Mouse (Mus musculus) intestine, postnatal 0 days (tissue): Measurements from ENCODE around the gene Phf13. TPM values are rescaled to one million over a fixed set of nuclear protein-coding genes. Genes with fewer than 3 reads are reported as not detected.

Source experiments
- ATAC-seq: fragments of 200-750 bp; cut with Nextera tagmentation; 2 replicates; pipeline ENCODE4 v1.8.0; 2017; ENCODE audit warnings: mild to moderate bottlenecking, moderate TSS enrichment, moderate library complexity
- H3K27ac ChIP-seq: fragments of 300-500 bp; sonication (generic); 2 replicates; pipeline ENCODE4 v1.5.1; 2014; ENCODE audit warnings: mild to moderate bottlenecking, low read depth, low read length, moderate library complexity
- H3K27me3 ChIP-seq: fragments of 300-500 bp; sonication (generic); replicated peaks from 2 replicates; pipeline ENCODE4 v1.6.1; 2014; ENCODE audit warnings: low read length, mixed read lengths; ENCODE audit not compliant: control insufficient read depth, insufficient read depth
- H3K36me3 ChIP-seq: fragments of 300-500 bp; sonication (generic); 2 replicates; pipeline ENCODE4 v1.6.1; 2014; ENCODE audit warnings: mild to moderate bottlenecking, moderate library complexity; ENCODE audit not compliant: control insufficient read depth, insufficient read depth
- H3K4me1 ChIP-seq: fragments of 300-500 bp; sonication (generic); replicated peaks from 2 replicates; pipeline ENCODE4 v1.6.1; 2014; ENCODE audit warnings: antibody characterized with exemption, low read length, mixed read lengths; ENCODE audit not compliant: control insufficient read depth, insufficient read depth
- H3K4me2 ChIP-seq: fragments of 300-500 bp; sonication (generic); replicated peaks from 2 replicates; pipeline ENCODE4 v1.6.1; 2014; ENCODE audit warnings: low read depth, mild to moderate bottlenecking, moderate library complexity
- H3K4me3 ChIP-seq: fragments of 300-500 bp; sonication (generic); 2 replicates; pipeline ENCODE4 v1.5.1; 2014; ENCODE audit warnings: low read depth, low read length
- H3K9ac ChIP-seq: fragments of 300-500 bp; sonication (generic); 2 replicates; pipeline ENCODE4 v1.6.1; 2014; ENCODE audit warnings: mild to moderate bottlenecking, low read depth, low read length
- H3K9me3 ChIP-seq: fragments of 300-500 bp; sonication (generic); 2 replicates; pipeline ENCODE4 v1.6.1; 2016; ENCODE audit warnings: mixed run types; ENCODE audit not compliant: control insufficient read depth
- CTCF ChIP-seq: sonication (generic); IDR thresholded peaks from 2 replicates; pipeline ENCODE4 v1.5.1; 2016; ENCODE audit warnings: low read depth, mild to moderate bottlenecking, control low read depth, antibody characterized with exemption, moderate library complexity
- WGBS: fragments of 180-500 bp; shearing (Covaris S2); extraction: QIAGEN DNeasy Blood & Tissue Kit; methylation state at CpG from one replicate; pipeline ENCODE4 v1.1.7; 2014; 5-methylcytosine and 5-hydroxymethylcytosine counted together
- polyA plus RNA-seq: library from polyadenylated mRNA; unstranded; fragments of >200 nt; fragmentation: Nextera tagmentation; extraction: Ambion mirVana; gene quantifications from 2 replicates; pipeline ENCODE4 v1.2.1, GENCODE M21; 2015

Gene Phf13
- polyA plus RNA-seq, 1 experiment from 2014 or later, result 10.6 TPM

DNA sequence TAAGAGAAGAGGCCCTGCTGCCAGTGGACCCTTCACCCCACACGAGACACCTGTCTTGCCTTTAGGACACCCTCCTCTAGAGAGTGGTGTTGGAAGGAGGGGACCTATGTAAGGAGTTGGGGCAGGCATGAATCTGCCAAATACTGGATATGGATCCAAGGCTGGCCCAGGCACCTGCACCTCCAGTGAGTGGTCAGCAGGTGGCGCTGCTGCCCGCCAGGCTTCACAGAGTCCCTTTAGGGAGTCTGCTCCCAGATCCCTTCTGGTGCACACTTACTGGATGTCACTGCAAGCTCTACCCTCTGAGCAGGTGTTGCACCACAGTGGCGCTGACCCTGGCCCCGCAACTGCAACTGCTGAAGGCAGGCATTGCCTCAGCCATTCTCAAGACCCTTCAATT lies 14.7 kb downstream of the Phf13 start:
- no peak overlapping the region for H3K4me3 ChIP-seq
- H3K9ac ChIP-seq, result no peak overlapping the region
- peaks cover 37% of the 10 kb centered on the region; the same call in 1 of the 2 replicates for H3K36me3 ChIP-seq
- H3K27ac ChIP-seq, result no peak overlapping the region
- no peaks in the 10 kb centered on the region for H3K4me1 ChIP-seq
- H3K9me3 ChIP-seq, result no peaks in the 10 kb centered on the region
- peak; percentile 32 for ATAC-seq
- peak; percentile 99 for TF ChIP-seq CTCF
- no peak overlapping the region for H3K4me2 ChIP-seq
- H3K27me3 ChIP-seq, result no peaks in the 10 kb centered on the region
- 10% methylated on average over 5 of the region's 5 CpGs for WGBS

DNA sequence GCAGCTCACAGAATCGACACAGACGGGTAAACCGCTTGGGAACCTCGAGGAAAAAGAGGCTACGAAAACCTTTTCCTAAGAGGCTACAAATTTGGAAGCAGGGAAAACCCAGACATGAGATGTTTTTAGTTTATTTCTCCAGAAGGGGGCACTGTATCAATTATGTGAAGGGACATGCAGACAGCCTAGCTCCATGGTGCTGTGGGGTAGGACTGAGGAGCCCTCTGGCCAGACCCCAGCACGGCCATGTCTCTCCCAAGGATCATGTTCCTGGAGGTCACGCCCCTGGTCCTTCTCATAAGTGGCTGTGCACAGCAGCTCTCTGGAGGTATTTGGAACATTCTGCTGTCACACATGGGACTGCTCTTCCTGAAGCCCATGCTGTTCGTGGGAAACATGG lies 15.4 kb downstream of the Phf13 start:
- Histone ChIP-seq H3K9ac (no peak overlapping the region), H3K27ac (no peak overlapping the region), H3K4me3 (no peak overlapping the region), H3K4me2 (no peak overlapping the region), H3K36me3 (peaks cover 37% of the 10 kb centered on the region), H3K4me1 (no peaks in the 10 kb centered on the region), H3K9me3 (no peaks in the 10 kb centered on the region), H3K27me3 (no peaks in the 10 kb centered on the region)
- TF ChIP-seq CTCF, result peak; percentile 52
- ATAC-seq, result no peak
- WGBS, result 79% methylated on average over 8 of the region's 8 CpGs

DNA sequence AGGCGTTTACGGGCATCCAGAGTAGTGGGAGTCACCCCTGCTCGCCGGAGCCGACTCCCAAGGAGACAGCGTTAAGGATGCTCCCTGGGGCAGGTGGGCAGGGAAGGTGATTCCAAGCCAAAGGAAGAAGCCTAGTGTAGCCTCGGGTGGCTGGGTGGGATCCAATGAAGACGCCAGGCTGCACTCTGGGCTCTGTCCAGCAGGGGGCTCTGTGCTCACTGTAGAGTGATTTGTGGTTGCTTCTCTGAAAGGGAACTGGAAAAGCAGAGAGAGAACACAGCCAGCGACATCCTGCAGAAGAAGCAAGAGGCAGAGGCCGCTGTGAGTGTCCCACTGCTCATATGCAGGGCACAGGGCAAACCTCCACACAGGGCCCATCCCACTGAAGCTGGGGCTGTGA lies 18.3 kb downstream of the Phf13 start:
- no peaks in the 10 kb centered on the region for H3K9me3 ChIP-seq
- peaks cover 66% of the 10 kb centered on the region for H3K36me3 ChIP-seq
- H3K4me1 ChIP-seq, result no peaks in the 10 kb centered on the region
- 42% methylated on average over 10 of the region's 10 CpGs for WGBS
- no peak overlapping the region for H3K4me2 ChIP-seq
- H3K27me3 ChIP-seq, result no peaks in the 10 kb centered on the region
- no peak for ATAC-seq
- H3K4me3 ChIP-seq, result no peak overlapping the region
- peak; percentile 89 for TF ChIP-seq CTCF
- no peak overlapping the region for H3K9ac ChIP-seq
- no peak overlapping the region for H3K27ac ChIP-seq

DNA sequence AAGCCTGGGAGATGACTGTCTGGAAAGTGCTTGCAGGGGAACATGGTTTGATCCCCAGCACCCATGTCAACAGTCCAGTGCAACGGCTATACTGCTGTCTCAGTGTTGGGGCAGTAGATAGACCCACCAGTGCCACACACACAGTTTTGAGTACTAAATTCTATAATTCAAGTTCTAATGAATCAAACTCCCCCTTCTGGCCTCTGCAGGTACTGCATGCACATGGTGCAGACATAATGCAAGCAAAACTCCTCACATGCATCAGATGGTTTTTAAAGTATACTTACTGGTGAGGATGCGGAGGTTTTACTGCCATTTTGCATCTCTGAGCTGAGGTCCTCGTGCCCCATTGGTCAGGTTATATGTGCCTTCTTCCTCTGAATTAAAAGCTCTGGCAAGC lies 20.6 kb downstream of the Phf13 start:
- ATAC-seq, result no peak
- Histone ChIP-seq H3K36me3 (peaks cover 64% of the 10 kb centered on the region), H3K9me3 (no peaks in the 10 kb centered on the region), H3K27me3 (no peaks in the 10 kb centered on the region), H3K4me2 (no peak overlapping the region), H3K9ac (no peak overlapping the region), H3K4me3 (no peak overlapping the region), H3K4me1 (no peaks in the 10 kb centered on the region), H3K27ac (no peak overlapping the region)
- WGBS, result 94% methylated on average over 3 of the region's 3 CpGs
- TF ChIP-seq CTCF, result peak; percentile 67

DNA sequence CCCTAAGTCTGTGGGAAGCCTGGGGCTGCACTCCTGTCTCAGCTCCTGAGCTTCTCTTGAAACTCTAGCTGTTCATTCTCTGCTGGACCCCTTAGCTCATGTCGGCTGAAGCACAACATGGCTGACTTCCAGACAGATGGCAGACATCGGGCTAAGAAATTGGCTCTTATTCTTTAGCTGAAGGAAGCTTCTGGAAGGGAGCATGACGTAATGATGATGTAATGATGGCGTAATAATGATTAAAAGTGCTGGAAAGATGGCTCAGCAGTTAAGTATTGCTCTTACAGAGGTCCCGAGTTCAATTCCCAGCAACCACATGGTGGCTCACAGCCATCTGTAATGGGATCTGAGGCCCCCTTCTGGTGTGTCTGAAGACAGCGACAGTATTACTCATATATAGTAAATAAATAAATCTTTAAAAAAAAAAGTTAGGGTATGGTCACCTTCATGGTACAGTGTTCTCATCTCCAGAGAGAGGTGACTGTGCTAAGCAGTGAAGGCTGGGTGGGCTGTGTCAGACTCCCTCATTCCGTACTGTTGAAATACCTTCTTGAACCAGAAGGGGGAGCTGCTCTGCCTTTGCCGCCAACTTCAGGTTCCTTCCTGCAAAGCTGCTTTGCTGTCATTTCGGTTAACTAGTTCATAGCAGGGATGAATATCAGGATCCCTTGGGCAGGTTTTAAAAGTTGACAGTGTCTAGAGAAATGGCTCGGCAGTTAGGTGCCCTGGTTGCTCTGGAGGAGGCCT lies 23.7 kb downstream of the Phf13 start:
- Histone ChIP-seq H3K9ac (no peak overlapping the region), H3K4me3 (no peak overlapping the region), H3K9me3 (no peaks in the 10 kb centered on the region), H3K27ac (no peak overlapping the region), H3K27me3 (no peaks in the 10 kb centered on the region), H3K36me3 (peaks cover 71% of the 10 kb centered on the region), H3K4me1 (no peaks in the 10 kb centered on the region), H3K4me2 (no peak overlapping the region)
- 65% methylated on average over 10 of the region's 10 CpGs for WGBS
- no peak for ATAC-seq
- TF ChIP-seq CTCF, result peak; percentile 75

GRCm38 (mm10) chr4:151968204-151968921 lies 27.7 kb downstream of the Phf13 start:
- ATAC-seq, result no peak
- WGBS, result 93% methylated on average over 26 of the region's 26 CpGs
- TF ChIP-seq CTCF, result no peak
- Histone ChIP-seq H3K9ac (no peak overlapping the region), H3K4me3 (no peak overlapping the region), H3K36me3 (peaks cover 62% of the 10 kb centered on the region), H3K4me2 (no peak overlapping the region), H3K27me3 (no peaks in the 10 kb centered on the region), H3K27ac (no peak overlapping the region), H3K4me1 (no peaks in the 10 kb centered on the region), H3K9me3 (no peaks in the 10 kb centered on the region)
